Mouse (Mus musculus) hindbrain, embryonic 11.5 days (tissue): ENCODE data around the gene Hddc3. TPM values are rescaled to one million over a fixed set of nuclear protein-coding genes. Genes with fewer than 3 reads are reported as not detected.

Source experiments
- ATAC-seq: fragments of 200-750 bp; cut with Nextera tagmentation; 2 replicates; pipeline ENCODE4 v1.8.0; 2017; ENCODE audit warnings: mild to moderate bottlenecking, moderate TSS enrichment, moderate library complexity; ENCODE audit not compliant: low FRiP score
- DNase-seq: peaks from one replicate; pipeline ENCODE4 v3.0.0-alpha.2; 2015; ENCODE audit warnings: low spot score
- H3K27ac ChIP-seq: fragments of 300-500 bp; sonication (generic); 2 replicates; pipeline ENCODE4 v1.5.1; 2014; ENCODE audit warnings: mild to moderate bottlenecking, low read depth, low read length
- H3K27me3 ChIP-seq: fragments of 300-500 bp; sonication (generic); 2 replicates; pipeline ENCODE4 v1.6.1; 2014; ENCODE audit warnings: mild to moderate bottlenecking, low read length, moderate library complexity, mixed read lengths; ENCODE audit not compliant: control insufficient read depth, insufficient read depth
- H3K36me3 ChIP-seq: fragments of 300-500 bp; sonication (generic); 2 replicates; pipeline ENCODE4 v1.6.1; 2014; ENCODE audit warnings: mild to moderate bottlenecking, low read length, moderate library complexity, mixed read lengths; ENCODE audit not compliant: control insufficient read depth, insufficient read depth
- H3K4me1 ChIP-seq: fragments of 300-500 bp; sonication (generic); replicated peaks from 2 replicates; pipeline ENCODE4 v1.6.1; 2014; ENCODE audit warnings: low read length, mixed read lengths; ENCODE audit not compliant: control insufficient read depth, insufficient read depth
- H3K4me2 ChIP-seq: fragments of 300-500 bp; sonication (generic); replicated peaks from 2 replicates; pipeline ENCODE4 v1.6.1; 2014; ENCODE audit warnings: mild to moderate bottlenecking, low read depth, low read length
- H3K4me3 ChIP-seq: fragments of 300-500 bp; sonication (generic); 2 replicates; pipeline ENCODE4 v1.5.1; 2014; ENCODE audit warnings: low read depth, low read length
- H3K9ac ChIP-seq: fragments of 300-500 bp; sonication (generic); 2 replicates; pipeline ENCODE4 v1.6.1; 2014; ENCODE audit warnings: low read depth, low read length
- H3K9me3 ChIP-seq: fragments of 300-500 bp; sonication (generic); 2 replicates; pipeline ENCODE4 v1.6.1; 2016; ENCODE audit warnings: low read length; ENCODE audit not compliant: control insufficient read depth
- WGBS: fragments of 180-500 bp; shearing (Covaris S2); extraction: QIAGEN DNeasy Blood & Tissue Kit; methylation state at CpG from one replicate; pipeline ENCODE4 v1.1.7; 2014; 5-methylcytosine and 5-hydroxymethylcytosine counted together
- polyA plus RNA-seq: library from polyadenylated mRNA; unstranded; fragments of >200 nt; fragmentation: Nextera tagmentation; extraction: Ambion mirVana; gene quantifications from 2 replicates; pipeline ENCODE4 v1.2.1, GENCODE M21; 2014

The Hddc3 gene
- polyA plus RNA-seq, 1 experiment from 2014 or later, result 18.4 TPM

GRCm38 (mm10) chr7:80369461-80369860 lies 26.6 kb downstream of the Hddc3 start:
- H3K4me1 ChIP-seq, result no peaks in the 10 kb centered on the region
- H3K4me3 ChIP-seq, result no peak overlapping the region
- H3K27ac ChIP-seq, result no peak overlapping the region
- DNase-seq, result no peak
- H3K9ac ChIP-seq, result no peak overlapping the region
- peaks cover 7% of the 10 kb centered on the region; the same call in 1 of the 2 replicates for H3K36me3 ChIP-seq
- 72% methylated on average over 5 of the region's 5 CpGs for WGBS
- ATAC-seq, result no peak
- H3K4me2 ChIP-seq, result no peak overlapping the region
- no peaks in the 10 kb centered on the region for H3K9me3 ChIP-seq
- no peaks in the 10 kb centered on the region for H3K27me3 ChIP-seq

- H3K4me1 ChIP-seq, result no peaks in the 10 kb centered on the region
- peak overlapping the region; percentile 88 for H3K4me3 ChIP-seq
- H3K9ac ChIP-seq, result peak overlapping the region; percentile 92
- WGBS, result 65% methylated on average over 4 of the region's 4 CpGs
- ATAC-seq (0 out of 2 replicates have a peak, but pooled peaks have one; percentile 1), DNase-seq (no peak)
- H3K9me3 ChIP-seq, result no peaks in the 10 kb centered on the region
- no peak overlapping the region for H3K27ac ChIP-seq
- peak overlapping the region; percentile 82 for H3K4me2 ChIP-seq
- H3K36me3 ChIP-seq, result peaks cover 7% of the 10 kb centered on the region; the same call in 1 of the 2 replicates
- no peaks in the 10 kb centered on the region for H3K27me3 ChIP-seq
Measured at GRCm38 (mm10) chr7:80369967-80370431, 27.1 kb downstream of the Hddc3 start.

- 0% methylated on average over 29 of the region's 31 CpGs for WGBS
- Histone ChIP-seq H3K9me3 (no peaks in the 10 kb centered on the region), H3K27ac (peak overlapping the region; percentile 68; the same call in 1 of the 2 replicates), H3K4me1 (no peaks in the 10 kb centered on the region), H3K27me3 (no peaks in the 10 kb centered on the region), H3K4me3 (peak overlapping the region; percentile 88), H3K9ac (peak overlapping the region; percentile 92), H3K36me3 (peaks cover 7% of the 10 kb centered on the region; the same call in 1 of the 2 replicates), H3K4me2 (peak overlapping the region; percentile 82)
- ATAC-seq, result peak; percentile 62
- peak; percentile 73 for DNase-seq
Measured at GRCm38 (mm10) chr7:80370649-80371040, 27.7 kb downstream of the Hddc3 start.

- Histone ChIP-seq H3K36me3 (peaks cover 4% of the 10 kb centered on the region; the same call in 1 of the 2 replicates), H3K27me3 (no peaks in the 10 kb centered on the region), H3K27ac (peak within 1 kb of the TSS; percentile 68; the same call in 1 of the 2 replicates), H3K4me1 (no peaks in the 10 kb centered on the region), H3K9me3 (no peaks in the 10 kb centered on the region), H3K4me2 (peak within 1 kb of the TSS; percentile 82), H3K4me3 (peak within 1 kb of the TSS; percentile 88), H3K9ac (peak within 1 kb of the TSS; percentile 92)
- under 1% methylated on average over 61 of the region's 86 CpGs for WGBS
- ATAC-seq, result peak; percentile 81
- DNase-seq, result peak; percentile 86
Measured at GRCm38 (mm10) chr7:80371041-80371751, 28.3 kb downstream of the Hddc3 start, which contains the start of gene Man2a2. Gene Man2a2, minus strand, starts transcription at chr7:80371375.

GRCm38 (mm10) chr7:80372166-80372565 lies 29.3 kb downstream of the Hddc3 start:
- Histone ChIP-seq H3K9ac (no peak overlapping the region), H3K4me1 (no peaks in the 10 kb centered on the region), H3K4me2 (no peak overlapping the region), H3K9me3 (no peaks in the 10 kb centered on the region), H3K36me3 (no peaks in the 10 kb centered on the region; the same call in 1 of the 2 replicates), H3K27me3 (no peaks in the 10 kb centered on the region), H3K27ac (no peak overlapping the region), H3K4me3 (no peak overlapping the region)
- 78% methylated on average over 3 of the region's 3 CpGs for WGBS
- DNase-seq, result no peak
- ATAC-seq, result no peak

GRCm38 (mm10) chr7:80372667-80373066 lies 29.8 kb downstream of the Hddc3 start:
- 49% methylated on average over 2 of the region's 2 CpGs for WGBS
- Histone ChIP-seq H3K36me3 (no peaks in the 10 kb centered on the region; the same call in 1 of the 2 replicates), H3K9me3 (no peaks in the 10 kb centered on the region), H3K4me1 (no peaks in the 10 kb centered on the region), H3K4me2 (no peak overlapping the region), H3K27ac (no peak overlapping the region), H3K27me3 (no peaks in the 10 kb centered on the region), H3K9ac (no peak overlapping the region), H3K4me3 (no peak overlapping the region)
- DNase-seq (no peak), ATAC-seq (no peak)

- Histone ChIP-seq H3K4me3 (no peak overlapping the region), H3K27ac (no peak overlapping the region), H3K36me3 (no peaks in the 10 kb centered on the region), H3K4me2 (no peak overlapping the region), H3K4me1 (no peaks in the 10 kb centered on the region), H3K27me3 (no peaks in the 10 kb centered on the region), H3K9me3 (no peaks in the 10 kb centered on the region), H3K9ac (no peak overlapping the region)
- 84% methylated on average over 4 of the region's 4 CpGs for whole genome bisulfite sequencing
- DNase-seq, result no peak
- no peak for ATAC-seq
Measured at GRCm38 (mm10) chr7:80373352-80373751, 30.4 kb downstream of the Hddc3 start.

GRCm38 (mm10) chr7:80373850-80374249 lies 30.9 kb downstream of the Hddc3 start:
- Histone ChIP-seq H3K27ac (no peak overlapping the region), H3K4me1 (no peaks in the 10 kb centered on the region), H3K9ac (no peak overlapping the region), H3K9me3 (no peaks in the 10 kb centered on the region), H3K27me3 (no peaks in the 10 kb centered on the region), H3K36me3 (no peaks in the 10 kb centered on the region), H3K4me2 (no peak overlapping the region), H3K4me3 (no peak overlapping the region)
- DNase-seq (no peak), ATAC-seq (no peak)
- 85% methylated on average over 12 of the region's 12 CpGs for WGBS

GRCm38 (mm10) chr7:80374280-80374679 lies 31.4 kb downstream of the Hddc3 start:
- Histone ChIP-seq H3K9ac (no peak overlapping the region), H3K4me3 (no peak overlapping the region), H3K4me1 (no peaks in the 10 kb centered on the region), H3K27ac (no peak overlapping the region), H3K9me3 (no peaks in the 10 kb centered on the region), H3K4me2 (no peak overlapping the region), H3K36me3 (no peaks in the 10 kb centered on the region), H3K27me3 (no peaks in the 10 kb centered on the region)
- WGBS, result 70% methylated on average over 3 of the region's 3 CpGs
- DNase-seq (no peak), ATAC-seq (no peak)
